Mouse (Mus musculus) heart, adult 2 months (tissue): Measurements from ENCODE around the gene Plekha5.
"Not testable (repeated sequence)": the region's sequence is repeated elsewhere in the genome, so short reads cannot be mapped to it uniquely, and the experiment has no call there.

ENCODE experiments used
- CTCF ChIP-seq: fragments of 200-600 bp; IDR thresholded peaks from 2 replicates; pipeline ENCODE4 v1.8.1; 2022; ENCODE audit warnings: antibody characterized with exemption, mild to moderate bottlenecking, moderate library complexity
- POLR2A ChIP-seq: fragments of 200-500 bp; IDR thresholded peaks from 2 replicates; pipeline ENCODE4 v1.6.1; 2011; ENCODE audit warnings: mild to moderate bottlenecking, low read depth, low read length, control low read depth; ENCODE audit not compliant: insufficient read depth

DNA sequence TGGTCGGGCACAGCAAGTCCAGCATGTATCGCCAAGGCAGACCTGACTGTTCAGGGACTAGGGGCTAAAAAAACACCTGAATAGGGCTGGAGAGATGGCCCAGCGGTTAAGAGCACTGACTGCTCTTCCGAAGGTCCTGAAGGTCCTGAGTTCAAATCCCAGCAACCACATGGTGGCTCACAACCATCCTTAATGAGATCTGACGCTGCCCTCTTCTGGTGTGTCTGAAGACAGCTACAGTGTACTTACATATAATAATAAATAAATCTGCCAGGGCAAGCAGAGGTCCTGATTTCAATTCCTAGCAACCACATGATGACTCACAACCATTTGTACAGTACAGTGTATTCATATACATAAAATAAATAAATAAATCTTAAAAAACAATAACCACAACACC, 181.3 kb downstream of the Plekha5 start:
- TF ChIP-seq POLR2A, CTCF: not testable (repeated sequence)
